Mouse (Mus musculus) bone marrow, adult 2 months (tissue): ENCODE data around the gene 1700080O16Rik. TPM values are rescaled to one million over a fixed set of nuclear protein-coding genes. Genes with fewer than 3 reads are reported as not detected.

Experiments used
- H3K27ac ChIP-seq: fragments of 200-500 bp; 2 replicates; pipeline ENCODE4 v1.5.1; 2012; ENCODE audit warnings: low read depth, mild to moderate bottlenecking, control low read depth, inconsistent platforms, low read length; ENCODE audit not compliant: control insufficient read depth, poor library complexity, insufficient read depth
- H3K4me1 ChIP-seq: fragments of 200-500 bp; 2 replicates; pipeline ENCODE4 v1.6.1; 2011; ENCODE audit warnings: low read length; ENCODE audit not compliant: control insufficient read depth, insufficient read depth
- H3K4me3 ChIP-seq: fragments of 200-500 bp; replicated peaks from 2 replicates; pipeline ENCODE3; 2011; ENCODE audit warnings: mild to moderate bottlenecking, low read depth, low read length, control low read depth; ENCODE audit not compliant: control insufficient read depth
- CTCF ChIP-seq: fragments of 200-500 bp; IDR thresholded peaks from 2 replicates; pipeline ENCODE4 v1.5.1; 2011; ENCODE audit warnings: low read length, control low read depth; ENCODE audit not compliant: control insufficient read depth, insufficient read depth
- POLR2A ChIP-seq: fragments of 200-500 bp; IDR thresholded peaks from 2 replicates; pipeline ENCODE4 v1.6.1; 2011; ENCODE audit warnings: low read depth, mild to moderate bottlenecking, control low read depth, low read length, borderline replicate concordance; ENCODE audit not compliant: control insufficient read depth
- WGBS: fragments of 180-500 bp; shearing (Covaris S2); methylation state at CpG from one replicate; pipeline ENCODE4 v1.1.7; 2018; 5-methylcytosine and 5-hydroxymethylcytosine counted together
- polyA plus RNA-seq: library from polyadenylated mRNA; stranded (reverse); fragments of >200 nt; gene quantifications from 2 replicates; pipeline ENCODE4 v1.2.4, GENCODE M21; 2011; ENCODE audit warnings: low replicate concordance; ENCODE audit not compliant: missing spikeins, insufficient read depth, insufficient read length

1700080O16Rik gene
- not detected in 2 replicates for polyA plus RNA-seq

- TF ChIP-seq POLR2A = no peak
- no peak for TF ChIP-seq CTCF
- no peak within 1 kb of the TSS for H3K4me3 ChIP-seq
- no peak within 1 kb of the TSS for H3K27ac ChIP-seq
Observed at GRCm38 (mm10) chrX:51972672-51973071, at the start of gene 1700080O16Rik. Gene 1700080O16Rik, minus strand, starts transcription at chrX:51972772.

GRCm38 (mm10) chrX:52017660-52018059 is 45.1 kb upstream of the 1700080O16Rik start:
- WGBS = 68% methylated on average over 9 of the region's 9 CpGs
- Histone ChIP-seq H3K27ac (no peak overlapping the region), H3K4me1 (no peaks in the 10 kb centered on the region), H3K4me3 (no peak overlapping the region)
- TF ChIP-seq POLR2A = no peak
- no peak for TF ChIP-seq CTCF

More at GRCm38 (mm10) chrX:51972672-51973071, at the start of gene 1700080O16Rik:
- no peaks in the 10 kb centered on the region for H3K4me1 ChIP-seq
- WGBS = 90% methylated on average over 12 of the region's 12 CpGs

GRCm38 (mm10) chrX:52000072-52000471 is 27.5 kb upstream of the 1700080O16Rik start:
- TF ChIP-seq POLR2A = no peak
- 76% methylated on average over 5 of the region's 5 CpGs for WGBS
- no peaks in the 10 kb centered on the region for H3K4me1 ChIP-seq

GRCm38 (mm10) chrX:51999426-51999825 is 26.9 kb upstream of the 1700080O16Rik start:
- H3K4me3 ChIP-seq = no peak overlapping the region
- TF ChIP-seq CTCF (no peak), POLR2A (no peak)
- 55% methylated on average over 4 of the region's 4 CpGs for WGBS

More at GRCm38 (mm10) chrX:52000072-52000471, 27.5 kb upstream of the 1700080O16Rik start:
- Histone ChIP-seq H3K4me3 (no peak overlapping the region), H3K27ac (no peak overlapping the region)

GRCm38 (mm10) chrX:51976361-51976760 is 3.8 kb upstream of the 1700080O16Rik start:
- H3K4me3 ChIP-seq = no peak overlapping the region
- H3K4me1 ChIP-seq = no peaks in the 10 kb centered on the region
- WGBS = 77% methylated on average over 4 of the region's 4 CpGs
- TF ChIP-seq POLR2A (no peak), CTCF (no peak)
- no peak overlapping the region for H3K27ac ChIP-seq

More at GRCm38 (mm10) chrX:51999426-51999825, 26.9 kb upstream of the 1700080O16Rik start:
- Histone ChIP-seq H3K27ac (no peak overlapping the region), H3K4me1 (no peaks in the 10 kb centered on the region)

GRCm38 (mm10) chrX:51974618-51975017 is 2.0 kb upstream of the 1700080O16Rik start:
- H3K4me1 ChIP-seq = no peaks in the 10 kb centered on the region
- TF ChIP-seq CTCF (no peak), POLR2A (no peak)
- H3K4me3 ChIP-seq = no peak overlapping the region
- H3K27ac ChIP-seq = no peak overlapping the region

GRCm38 (mm10) chrX:51948071-51948470 is 24.5 kb downstream of the 1700080O16Rik start:
- no peaks in the 10 kb centered on the region for H3K4me1 ChIP-seq
- no peak overlapping the region for H3K27ac ChIP-seq
- WGBS = 71% methylated on average over 3 of the region's 3 CpGs
- H3K4me3 ChIP-seq = no peak overlapping the region
- TF ChIP-seq POLR2A (no peak), CTCF (no peak)

- TF ChIP-seq POLR2A (no peak), CTCF (no peak)
- no peaks in the 10 kb centered on the region for H3K4me1 ChIP-seq
- no peak overlapping the region for H3K27ac ChIP-seq
- H3K4me3 ChIP-seq = no peak overlapping the region
- 65% methylated on average over 5 of the region's 5 CpGs for WGBS
Observed at GRCm38 (mm10) chrX:51938076-51938475, 34.5 kb downstream of the 1700080O16Rik start.

GRCm38 (mm10) chrX:51919091-51919490 is 53.5 kb downstream of the 1700080O16Rik start:
- Histone ChIP-seq H3K4me1 (no peaks in the 10 kb centered on the region), H3K27ac (no peak overlapping the region), H3K4me3 (no peak overlapping the region)
- 73% methylated on average over 4 of the region's 4 CpGs for WGBS
- TF ChIP-seq POLR2A = no peak
- TF ChIP-seq CTCF = no peak

Other genes with a start within 250 kb of the 1700080O16Rik start
- 0.85 TPM in 1 of 2 replicates, not detected in the other for gene Usp26, start 171.5 kb downstream of the 1700080O16Rik start, polyA plus RNA-seq
- gene Gpc4, start 192.5 kb upstream of the 1700080O16Rik start, polyA plus RNA-seq = 2.8 and 4.3 TPM in 2 replicates